Mouse (Mus musculus) midbrain, embryonic 11.5 days (tissue): ENCODE results near the gene Awat2. TPM values are rescaled to one million over a fixed set of nuclear protein-coding genes. Genes with fewer than 3 reads are reported as not detected.

Experiments used
- microRNA counts: library from miRNA; unstranded; fragments of <30 nt; microRNA quantifications from one replicate; lab custom pipeline; 2015
- microRNA-seq: library from miRNA; unstranded; fragments of <30 nt; microRNA quantifications from one replicate; pipeline ENCODE4, GENCODE M21; 2017
- polyA plus RNA-seq: library from polyadenylated mRNA; unstranded; fragments of >200 nt; fragmentation: Nextera tagmentation; extraction: Ambion mirVana; gene quantifications from 2 replicates; pipeline ENCODE4 v1.2.1, GENCODE M21; 2014

Gene Awat2
- polyA plus RNA-seq, 1 experiment from 2014 or later = 0.40 TPM

MicroRNAs encoded within 50 kb of the gene (microRNA counts, 519-probe panel; counts per million panel counts)
- 3,707 counts per million, percentile 25 among the panel's probes with 10 or more counts for microRNA mmu-miR-676 (lab: Ali Mortazavi, UCI)

Small RNAs within 50 kb of the gene (microRNA-seq; reads per million reads assigned to microRNA genes)
- gene Mir676 = 1,110 reads per million, percentile 78 among the genes with 10 or more reads in this experiment

Other genes with a start within 250 kb of the Awat2 start
- not detected in 2 replicates for gene Otud6a, start 13.7 kb downstream of the Awat2 start, polyA plus RNA-seq
- gene Igbp1, start 51.6 kb upstream of the Awat2 start, polyA plus RNA-seq = 43.1 and 43.7 TPM in 2 replicates
- not detected in 2 replicates for gene Dgat2l6, start 82.1 kb upstream of the Awat2 start, polyA plus RNA-seq
- gene Awat1, start 129.5 kb upstream of the Awat2 start, polyA plus RNA-seq = not detected in 2 replicates
- gene P2ry4, start 152.2 kb upstream of the Awat2 start, polyA plus RNA-seq = not detected in 2 replicates
- gene Arr3, start 162.8 kb upstream of the Awat2 start, polyA plus RNA-seq = not detected in 2 replicates
- gene Kif4, start 183.0 kb upstream of the Awat2 start, polyA plus RNA-seq = 52.3 and 58.7 TPM in 2 replicates
- 148 and 161 TPM in 2 replicates for gene Pdzd11, start 183.9 kb upstream of the Awat2 start, polyA plus RNA-seq